Mouse (Mus musculus) retina, postnatal 7 days (tissue): ENCODE data around the gene Tmem119.

Source experiments
- DNase-seq: peaks from one replicate; pipeline ENCODE4 v3.0.0-alpha.2; 2012; ENCODE audit warnings: low read depth, low spot score

Gene Tmem119

DNA sequence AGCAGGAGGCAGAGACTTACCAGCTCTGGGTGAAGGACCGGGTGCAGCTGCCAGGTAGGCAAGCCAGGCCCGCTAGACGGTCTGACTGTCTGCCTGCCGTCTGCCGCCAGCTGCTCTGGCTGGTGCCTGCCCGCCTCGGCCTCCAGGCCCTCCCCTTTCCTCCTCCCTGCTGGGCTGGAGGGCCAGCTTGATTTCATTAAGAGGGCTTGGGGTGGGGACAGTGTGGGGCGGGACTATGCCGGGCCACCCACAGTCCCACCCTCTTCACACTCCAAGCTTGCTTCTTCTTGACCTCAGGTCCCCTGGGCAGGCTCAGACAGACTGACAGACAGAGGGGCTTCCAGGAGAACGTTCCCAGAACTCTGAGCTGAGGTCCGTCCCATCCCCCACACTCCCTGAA, at the start of gene Tmem119:
Tmem119 (minus strand) TSS at position 237 of the 400 bp plus-strand sequence.
- no peak for DNase-seq

DNA sequence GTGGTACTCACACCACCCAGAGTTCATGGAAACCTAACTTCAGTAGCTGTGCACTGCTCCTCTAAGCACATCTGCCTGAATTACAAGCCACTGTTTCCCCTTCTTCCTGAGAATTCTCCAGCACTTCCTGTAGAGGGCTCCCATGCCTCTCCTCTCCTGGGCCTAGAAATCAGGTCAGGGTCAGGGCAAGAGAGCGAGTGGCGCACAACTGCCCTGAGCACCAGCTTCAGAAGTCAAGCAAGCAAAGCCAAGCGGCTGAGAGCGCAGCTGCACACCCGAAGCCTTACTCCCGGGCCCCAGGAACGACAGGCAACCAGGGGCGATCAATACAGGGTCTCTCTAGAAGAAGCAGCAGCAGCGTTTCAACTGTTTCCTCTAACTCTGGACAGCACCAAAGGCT, 47.3 kb upstream of the Tmem119 start:
- DNase-seq: no peak

DNA sequence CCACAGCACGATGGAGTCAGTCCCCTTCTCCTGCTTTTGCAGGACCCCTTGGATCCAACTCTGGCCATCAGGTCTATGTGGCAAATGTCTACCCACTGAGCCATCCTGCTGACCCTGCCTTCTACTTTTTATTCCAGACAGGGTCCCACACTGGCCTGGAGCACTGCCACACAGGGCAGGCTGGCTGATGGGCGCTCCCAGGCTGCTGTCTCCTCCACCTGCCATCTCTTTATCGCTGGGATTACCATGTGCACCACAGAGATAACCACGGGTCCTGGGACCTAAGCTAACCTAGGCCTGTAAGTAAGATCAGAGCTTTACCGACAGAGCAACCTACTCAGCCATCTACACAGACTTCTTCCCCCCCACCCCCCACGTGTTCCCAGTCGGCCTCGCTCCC, 46.3 kb upstream of the Tmem119 start:
- no peak for DNase-seq

DNA sequence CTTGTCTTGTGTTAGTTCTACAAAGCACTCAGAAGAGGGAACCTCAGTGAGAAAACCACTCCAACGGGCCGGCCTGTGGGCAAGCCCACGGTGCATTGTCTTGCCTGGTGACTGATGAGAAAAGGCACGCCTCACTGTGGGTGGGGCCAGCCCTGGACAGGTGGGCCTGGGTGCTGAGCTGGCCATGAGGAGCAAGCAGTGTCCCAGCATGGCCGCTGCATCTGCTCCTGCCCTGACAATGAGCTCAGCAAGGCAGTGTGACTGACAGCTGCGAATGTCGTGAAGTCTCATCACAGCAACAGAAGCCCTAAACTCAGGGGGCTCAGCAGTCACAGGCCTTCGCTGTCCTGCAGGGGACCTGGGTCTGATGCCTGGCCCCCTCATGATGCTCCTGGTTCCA, 45.3 kb upstream of the Tmem119 start:
- DNase-seq: no peak

DNA sequence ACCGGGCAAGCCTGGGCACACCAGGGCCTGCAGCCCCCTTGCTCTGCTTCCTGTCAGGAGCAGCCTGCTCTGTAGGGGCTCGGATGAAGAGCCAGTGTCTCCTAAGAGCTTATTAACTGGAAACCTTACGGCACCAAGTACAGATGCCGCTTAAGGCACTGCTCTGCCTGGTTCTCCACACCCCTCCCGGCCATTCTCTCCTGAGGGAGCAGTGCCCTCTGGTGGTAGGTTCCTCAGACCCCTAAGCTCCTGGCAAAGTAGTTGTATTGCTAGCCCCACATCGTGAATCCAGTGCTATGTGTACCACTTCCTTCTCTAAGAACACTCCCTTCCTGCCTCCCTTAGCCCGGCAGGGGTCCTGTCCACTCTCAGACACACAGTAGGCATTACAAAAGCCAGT, 44.4 kb upstream of the Tmem119 start:
- peak; percentile 38 for DNase-seq

DNA sequence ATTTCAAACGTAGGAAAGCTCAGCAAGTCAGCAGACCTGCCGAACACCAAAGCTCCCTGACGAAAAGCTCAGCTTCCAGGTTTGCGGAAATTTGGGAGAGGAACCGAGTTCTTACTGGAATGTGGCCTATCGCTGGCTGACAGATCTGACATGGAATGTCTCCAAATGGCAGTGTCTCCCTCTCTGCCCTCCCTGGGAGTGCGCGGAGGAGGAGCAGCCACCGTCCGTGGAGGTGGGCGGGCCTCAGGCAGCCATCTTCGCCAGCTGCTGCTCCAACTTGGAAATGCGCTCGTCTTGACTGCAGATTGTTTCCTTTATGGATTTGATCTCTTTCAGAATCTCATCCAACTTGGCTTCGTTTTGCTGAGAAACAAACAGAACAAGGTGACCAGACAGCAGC, 43.8 kb upstream of the Tmem119 start:
- no peak for DNase-seq

DNA sequence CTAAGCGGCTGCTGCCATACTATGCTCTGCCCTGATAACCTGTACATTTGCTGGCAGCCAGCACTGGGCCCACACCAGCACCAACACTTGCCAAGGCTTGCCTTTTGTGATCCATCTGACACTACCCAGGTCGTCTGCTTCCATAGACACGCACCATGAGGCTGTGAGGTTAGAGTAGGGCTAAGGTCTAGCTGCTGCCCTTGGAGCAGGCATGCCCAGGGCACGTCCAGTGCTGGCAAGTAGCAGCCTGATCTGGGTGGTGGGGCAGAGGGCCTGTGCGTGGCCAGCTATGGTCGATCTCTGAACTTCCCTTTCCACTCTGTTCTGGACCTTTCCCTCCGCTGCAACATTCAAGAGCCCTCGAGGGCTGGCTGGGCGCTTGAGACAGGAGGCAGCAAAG, 42.6 kb upstream of the Tmem119 start:
- no peak for DNase-seq

DNA sequence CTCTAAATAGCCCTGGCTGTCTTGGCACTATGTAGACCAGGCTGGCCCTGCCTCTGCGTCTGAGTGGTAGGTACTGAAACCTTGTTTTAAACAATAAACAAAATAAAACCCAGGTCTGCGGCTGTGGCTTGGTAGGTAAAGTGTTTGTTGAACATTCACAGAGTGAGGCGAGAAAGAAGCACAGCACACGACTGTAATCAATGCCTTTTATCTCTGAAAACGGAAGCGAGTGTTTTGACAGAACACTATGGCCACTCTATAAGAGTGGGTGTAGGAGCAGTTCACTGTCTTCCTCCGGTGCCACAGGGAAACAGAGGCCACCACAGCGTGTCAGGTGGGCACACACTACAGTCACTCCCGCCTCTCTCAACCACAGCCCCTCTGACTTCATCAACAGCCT, 41.9 kb upstream of the Tmem119 start:
- no peak for DNase-seq

DNA sequence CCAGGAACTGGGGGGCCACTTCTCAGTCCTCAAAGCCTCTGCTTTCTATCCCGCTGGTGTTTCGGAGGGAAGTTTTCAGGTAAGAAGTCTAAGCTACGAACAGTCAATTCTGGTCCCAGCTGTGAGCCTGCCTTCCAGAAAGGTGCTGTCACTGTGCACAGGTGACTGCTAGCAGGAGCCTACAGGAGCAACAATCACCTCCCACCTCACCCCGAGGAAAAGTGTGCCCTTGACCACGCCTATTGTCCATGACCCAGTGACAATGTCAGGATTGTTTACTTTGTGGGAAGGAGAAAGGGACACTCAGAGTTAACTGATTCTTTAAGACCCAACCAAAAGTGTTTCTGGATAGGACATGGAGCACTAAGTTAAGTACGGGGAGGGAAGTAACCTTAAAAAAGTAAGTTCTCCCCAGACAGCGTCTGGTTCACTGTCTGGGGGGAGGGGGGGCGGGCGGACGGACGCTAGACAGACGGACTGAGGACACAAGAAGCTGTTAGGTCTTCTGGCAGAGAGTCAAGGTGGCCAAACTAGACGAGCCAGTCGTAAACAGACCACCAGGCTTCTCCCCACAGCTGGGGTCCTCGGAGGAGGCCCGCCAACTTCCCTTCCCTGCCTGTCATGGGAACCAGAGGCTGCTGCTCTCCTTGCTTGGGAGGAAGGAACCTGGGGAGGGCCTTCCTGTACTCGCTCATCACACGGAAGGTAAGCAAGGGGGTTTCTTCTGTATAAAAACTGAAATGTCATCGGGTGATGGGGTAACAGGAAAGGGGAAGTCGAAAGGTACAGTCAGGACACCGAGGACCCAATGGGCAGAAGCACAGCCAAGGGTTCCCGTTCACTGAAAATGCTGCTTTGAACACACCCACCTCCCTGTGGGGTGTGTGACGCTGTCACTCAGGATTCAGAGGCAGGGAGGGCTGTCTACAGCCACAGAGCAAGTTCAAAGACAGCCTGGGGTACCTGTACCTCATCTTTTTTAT, 41.2 kb upstream of the Tmem119 start:
- DNase-seq: no peak

DNA sequence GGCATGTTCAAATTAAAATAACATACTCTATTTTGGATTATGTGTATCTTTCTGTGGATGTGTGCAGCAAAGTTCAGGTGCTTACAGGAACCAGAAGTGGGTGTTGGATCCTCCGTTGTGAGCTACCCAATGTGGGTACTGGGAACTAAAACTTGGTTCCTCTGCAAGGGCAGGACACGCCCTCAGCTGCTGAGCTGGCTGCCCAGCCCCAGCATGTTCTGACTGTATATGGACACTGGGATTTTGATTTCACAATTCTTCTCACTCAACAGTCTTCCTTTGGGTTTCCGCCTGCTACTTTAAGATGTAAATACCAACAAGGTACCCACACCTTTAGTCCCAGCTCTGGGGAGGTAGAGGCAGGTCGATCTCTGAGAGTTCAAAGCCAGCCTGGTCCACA, 40.1 kb upstream of the Tmem119 start:
- no peak for DNase-seq

DNA sequence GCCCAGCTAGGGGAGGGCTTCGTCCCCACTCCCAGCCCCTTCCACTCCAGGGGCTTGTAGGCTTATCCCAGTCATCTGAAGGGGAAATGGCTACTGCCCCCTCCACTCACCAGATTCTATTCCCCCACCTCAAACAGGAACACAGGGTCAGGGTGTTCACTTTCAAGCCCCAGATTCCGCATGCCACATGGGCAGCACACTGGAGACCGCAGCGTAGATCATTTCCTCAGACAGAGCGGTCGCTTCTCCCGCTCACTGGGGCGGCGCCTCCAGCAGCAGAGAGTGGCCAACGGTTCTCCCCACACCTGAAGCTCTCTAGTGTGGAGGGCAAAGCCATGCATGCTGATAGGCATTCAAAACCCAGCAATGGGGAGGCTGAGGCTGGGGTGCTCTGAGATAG, 36.6 kb upstream of the Tmem119 start:
- no peak for DNase-seq

DNA sequence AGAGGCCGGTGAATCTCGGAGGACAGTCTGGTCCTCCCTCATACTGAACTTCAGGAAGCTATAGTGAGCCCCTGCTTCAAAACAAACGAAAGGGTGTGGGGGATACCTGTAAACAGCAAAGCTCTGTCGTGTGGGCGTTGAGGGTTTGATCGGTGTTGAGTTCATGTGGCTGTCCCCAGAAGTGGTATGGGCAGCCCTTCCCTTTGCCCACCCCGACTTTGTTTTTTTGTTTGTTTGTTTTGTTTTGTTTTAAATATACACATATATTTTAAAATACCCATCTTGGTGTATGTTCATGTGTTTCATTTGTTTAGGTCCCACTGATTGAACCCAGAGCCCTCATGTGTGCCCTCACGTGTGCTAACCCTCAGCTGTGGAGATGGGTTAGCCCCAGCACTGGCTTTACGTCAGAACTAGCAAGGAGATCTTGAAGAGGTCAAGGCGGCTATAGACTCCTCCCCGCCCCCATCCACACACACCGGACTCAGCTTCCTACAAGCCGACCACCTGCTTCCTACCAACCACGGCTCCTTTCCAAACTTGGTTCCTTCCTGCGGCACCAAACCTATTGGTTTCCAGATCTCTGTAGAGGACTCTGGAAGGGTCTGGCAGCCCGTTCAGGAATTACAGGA, 33.1 kb upstream of the Tmem119 start:
- no peak for DNase-seq

DNA sequence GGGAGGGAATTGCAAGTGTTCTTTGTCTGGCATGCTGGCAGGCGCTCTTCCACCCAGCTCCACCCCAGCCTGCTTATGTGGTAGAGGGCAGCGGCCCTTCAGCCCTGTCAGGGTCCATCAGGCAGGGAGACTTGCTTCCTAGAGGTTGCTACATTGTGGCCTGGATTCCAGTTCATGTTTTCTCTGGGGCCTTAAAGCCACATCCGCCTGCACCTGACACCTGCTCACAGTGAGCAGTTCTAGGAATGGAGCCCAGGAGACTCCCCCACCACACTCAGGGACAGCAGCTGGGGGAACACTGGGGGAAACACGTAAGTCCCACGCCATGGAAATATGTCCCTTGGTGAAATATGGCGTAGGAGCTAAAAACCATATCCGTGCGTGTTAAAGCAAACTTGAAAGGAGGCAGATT, 32.2 kb upstream of the Tmem119 start, which contains the start of gene Selplg:
Selplg (minus strand) TSS at position 155 of the 412 bp plus-strand sequence.
- DNase-seq: no peak

DNA sequence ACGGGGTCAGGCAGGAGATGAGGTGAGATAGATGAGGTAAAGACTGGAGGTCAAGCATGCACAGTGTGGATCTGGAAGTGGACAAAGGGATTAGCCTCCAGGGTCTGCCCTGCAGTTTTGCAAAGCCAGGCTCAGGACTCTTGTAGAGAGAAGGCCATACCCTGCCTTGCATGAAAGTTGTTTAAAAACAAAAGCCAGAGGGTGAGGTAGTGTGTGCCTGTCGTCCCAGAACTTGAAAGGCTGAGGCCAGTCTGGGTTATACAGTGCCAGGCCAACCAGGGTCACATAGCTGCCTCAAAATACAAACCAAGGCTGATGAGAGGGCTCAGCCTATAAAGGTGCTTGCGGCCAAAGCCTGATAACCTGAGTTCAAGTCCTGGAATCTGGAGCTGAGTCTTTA, 31.4 kb upstream of the Tmem119 start:
- no peak for DNase-seq

DNA sequence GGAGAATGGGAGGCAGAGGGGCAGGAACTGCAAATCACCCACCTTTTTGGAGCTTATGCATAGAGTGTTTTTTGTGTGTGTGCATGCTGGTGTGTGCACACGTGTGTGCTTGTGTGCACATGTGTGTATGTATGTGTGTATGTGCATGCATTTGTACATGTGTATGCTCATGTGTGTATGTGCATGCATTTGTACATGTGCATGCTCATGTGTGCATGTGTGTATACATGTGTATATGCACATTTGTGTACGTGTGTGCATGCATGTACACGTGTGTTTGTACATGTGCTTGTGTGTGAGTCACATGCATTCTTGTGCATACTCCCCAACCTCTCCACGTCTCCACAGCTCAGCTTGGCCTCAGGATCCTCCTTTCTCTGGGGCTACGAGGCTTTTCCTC, 30.5 kb upstream of the Tmem119 start:
- no peak for DNase-seq

DNA sequence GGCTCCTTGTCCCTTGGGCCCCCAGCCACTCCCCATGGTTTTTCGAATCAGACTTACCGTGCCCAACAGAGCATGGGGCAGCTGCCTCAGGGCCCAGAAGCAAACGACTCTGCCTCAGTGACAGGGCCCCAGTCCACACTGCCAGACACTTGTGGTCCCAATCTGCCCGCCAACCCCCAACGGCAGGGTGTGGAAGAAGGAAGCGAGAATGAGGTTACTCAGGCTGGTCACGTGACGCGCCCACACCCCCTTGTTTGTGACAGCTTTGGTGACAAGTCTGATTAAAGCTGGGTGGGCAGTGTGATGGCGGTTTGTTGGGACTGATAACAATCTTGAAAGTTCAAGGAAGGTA, 30.0 kb upstream of the Tmem119 start:
- no peak for DNase-seq

DNA sequence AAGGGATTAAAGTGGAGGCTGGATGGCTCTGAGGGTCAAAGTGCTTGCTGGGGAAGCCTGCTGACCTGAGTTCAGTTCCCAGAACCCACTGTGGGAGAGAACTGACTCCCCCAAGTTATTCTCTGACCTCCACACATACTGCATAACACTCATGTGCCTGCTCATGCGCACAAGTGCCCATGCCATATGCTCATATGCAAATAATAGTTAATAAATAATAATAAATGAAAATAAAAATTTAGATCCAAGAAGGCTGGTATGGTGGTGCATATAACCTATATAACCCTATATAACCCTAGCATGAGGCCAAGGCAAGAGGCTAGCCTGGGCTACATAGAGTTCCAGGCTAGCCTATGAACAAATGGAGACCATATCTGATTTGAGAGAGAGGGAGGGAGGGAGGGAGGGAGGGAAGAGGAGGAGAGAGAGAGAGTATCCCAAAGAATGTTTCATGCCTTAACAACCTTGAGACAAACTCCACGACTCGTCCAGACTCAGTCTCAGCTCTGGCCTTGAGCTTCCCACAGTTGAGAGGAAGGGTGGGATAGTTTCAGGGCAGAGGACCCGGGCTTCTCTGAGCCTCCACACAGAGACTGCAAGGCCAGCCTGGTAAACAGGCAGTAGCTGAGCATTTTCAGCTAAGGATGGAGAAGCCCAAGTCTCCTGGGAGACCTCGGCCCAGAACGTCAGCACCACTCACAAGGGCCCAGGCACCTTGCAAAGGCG, 29.4 kb upstream of the Tmem119 start:
- no peak for DNase-seq

DNA sequence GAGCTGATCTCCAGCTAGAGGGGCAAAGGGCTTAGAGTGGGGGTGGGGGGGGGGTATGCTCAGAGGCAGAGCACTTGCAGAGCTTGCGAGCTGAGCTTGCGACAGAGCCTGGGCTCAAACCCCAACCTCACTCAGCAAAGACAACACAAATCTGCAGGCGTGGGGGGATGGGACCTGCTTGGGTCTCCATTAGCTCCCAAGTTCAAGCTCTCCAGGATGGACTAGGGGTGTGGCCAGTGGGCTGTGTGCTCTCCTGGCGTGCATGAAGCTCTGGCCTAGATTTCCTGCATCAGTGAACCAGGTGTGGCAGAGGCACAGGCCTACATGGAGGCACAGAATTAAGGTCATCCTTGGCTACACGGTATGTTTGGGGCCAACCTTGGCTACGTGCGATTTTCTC, 28.2 kb upstream of the Tmem119 start:
- no peak for DNase-seq

DNA sequence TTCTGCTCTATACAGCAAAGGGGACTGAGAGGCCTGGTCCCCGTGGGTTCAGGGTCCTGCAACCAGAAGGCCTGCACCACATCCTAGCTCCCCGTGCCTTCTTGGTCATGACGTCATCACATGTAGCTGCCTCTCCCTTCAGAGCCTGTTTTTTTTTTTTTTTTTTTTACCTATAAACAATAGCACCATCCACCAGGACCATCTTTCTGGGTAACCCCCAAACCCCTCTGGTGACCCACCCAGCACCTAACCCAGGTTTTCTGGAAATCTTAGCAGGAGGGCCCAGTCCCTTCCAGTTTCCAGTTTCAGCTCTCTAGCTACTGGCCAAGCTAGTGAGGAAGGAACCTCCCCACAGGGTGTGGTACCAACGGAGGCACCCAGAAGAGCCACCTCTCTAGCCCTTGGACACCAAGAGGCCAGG, 27.7 kb upstream of the Tmem119 start:
- DNase-seq: no peak

DNA sequence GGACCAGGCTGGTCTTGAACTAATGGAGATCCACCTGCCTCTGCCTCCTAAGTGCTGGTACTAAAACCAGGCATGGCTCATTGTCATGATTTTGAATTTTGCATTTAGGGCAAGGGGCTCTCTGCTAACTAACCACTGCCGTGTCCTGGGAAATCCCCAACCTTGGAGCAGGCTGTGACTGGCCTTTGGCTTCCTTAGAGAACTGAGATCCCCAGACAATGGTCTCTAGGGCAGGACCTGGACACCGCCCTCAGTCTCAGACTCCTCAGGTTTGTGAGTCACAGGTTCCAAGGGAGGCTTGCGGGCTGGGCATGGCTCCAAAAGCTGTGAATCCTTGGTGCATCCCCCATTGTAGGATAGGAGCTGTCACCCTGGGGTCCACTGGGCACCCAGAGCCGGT, 26.3 kb upstream of the Tmem119 start:
- no peak for DNase-seq

DNA sequence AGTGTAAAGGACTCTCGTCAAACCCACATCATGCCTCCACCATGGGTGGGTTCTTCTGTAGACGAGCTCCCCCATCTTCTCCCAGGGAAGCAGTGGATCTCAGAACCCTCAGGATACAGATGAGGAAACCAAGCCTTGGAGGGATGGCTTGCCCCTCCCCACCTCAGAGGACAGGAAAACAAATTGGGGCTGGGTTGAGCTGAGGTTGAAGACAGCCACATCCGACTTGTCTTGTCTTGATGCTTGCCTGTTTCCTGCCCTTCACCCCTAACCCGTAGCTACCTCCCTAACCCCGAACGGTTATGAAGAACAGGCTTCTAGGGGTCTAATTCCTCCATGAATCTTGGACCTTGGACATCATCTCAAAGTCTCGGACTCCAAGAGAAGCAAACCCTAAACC, 25.2 kb upstream of the Tmem119 start:
- DNase-seq: no peak

DNA sequence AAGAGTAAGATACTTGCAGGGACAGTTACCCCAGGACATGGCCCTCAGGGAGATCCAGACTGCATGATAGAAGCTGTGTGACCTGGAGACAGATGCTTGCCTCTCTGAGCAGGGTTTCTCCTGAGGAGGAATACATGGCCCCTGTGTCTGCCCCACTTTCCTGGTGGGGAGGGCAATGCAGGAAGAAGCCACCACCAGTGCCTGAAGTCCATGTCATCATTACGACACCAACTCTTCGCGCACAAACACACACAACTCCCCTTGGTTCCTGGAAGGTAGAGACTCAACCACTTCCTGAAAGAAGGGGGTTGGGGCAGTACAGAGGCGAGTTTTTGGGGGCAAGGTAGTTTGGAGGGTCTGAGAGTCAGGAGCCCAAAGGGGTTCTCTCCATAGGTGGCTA, 23.9 kb upstream of the Tmem119 start:
- DNase-seq: no peak
